Mouse (Mus musculus): ENCODE results near the gene Cd19. TPM values are rescaled to one million over a fixed set of nuclear protein-coding genes. Genes with fewer than 3 reads are reported as not detected.

Cd19 gene
- polyA plus RNA-seq, 1 experiment from 2014 or later: not detected

DNA sequence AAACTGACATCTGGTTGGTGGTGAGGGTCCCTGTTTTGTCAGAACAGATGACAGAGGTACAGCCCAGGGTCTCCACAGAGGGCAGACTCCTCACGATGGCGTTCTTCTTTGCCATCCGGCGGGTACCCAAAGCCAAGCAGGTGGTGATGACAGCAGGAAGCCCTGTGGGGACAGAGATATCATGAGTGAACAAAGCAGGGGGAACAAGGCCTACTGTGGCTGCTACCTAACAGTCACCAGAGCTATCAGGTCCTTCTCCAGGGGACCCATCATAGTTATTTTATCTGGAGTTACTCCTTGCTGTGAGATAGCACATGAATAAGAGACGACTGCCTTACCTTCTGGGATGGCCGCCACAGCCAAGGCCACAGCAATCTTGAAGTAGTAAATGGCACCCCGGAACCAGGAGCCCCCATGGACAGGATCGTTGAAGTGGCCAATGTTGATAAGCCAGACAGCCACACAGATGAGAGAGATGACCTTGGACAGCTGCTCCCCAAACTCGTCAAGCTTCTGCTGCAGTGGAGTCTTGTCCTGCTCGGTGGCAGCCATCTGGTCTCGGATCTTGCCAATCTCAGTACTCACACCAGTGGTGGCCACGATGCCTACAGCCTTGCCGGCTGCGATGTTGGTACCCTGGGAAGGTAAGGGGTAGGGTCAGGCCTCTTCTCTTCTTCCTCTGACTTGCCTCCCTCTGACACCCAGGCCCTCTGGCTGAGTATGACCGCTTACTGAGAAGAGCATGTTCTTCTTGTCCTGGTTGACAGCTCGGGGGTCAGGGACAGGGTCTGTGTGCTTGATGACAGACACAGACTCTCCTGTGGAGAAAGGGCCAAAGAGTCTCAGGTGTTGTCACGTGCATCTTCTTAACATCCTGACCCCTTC is 41.9 kb upstream of the Cd19 start:
- Histone ChIP-seq H3K9me3 (replicated peaks; ENCODE audit: control insufficient read depth, low read length) (no peaks in the 10 kb centered on the region), H3K27ac (ENCODE audit: low read depth, low read length) (no peak overlapping the region), H3K4me1 (ENCODE audit: control insufficient read depth, insufficient read depth, low read length) (no peaks in the 10 kb centered on the region), H3K4me2 (ENCODE audit: low read length) (no peak overlapping the region), H3K27me3 (replicated peaks; ENCODE audit: control insufficient read depth, insufficient read depth, low read length) (no peaks in the 10 kb centered on the region), H3K9ac (ENCODE audit: low read length) (no peak overlapping the region), H3K36me3 (ENCODE audit: control insufficient read depth, insufficient read depth, low read length) (no peaks in the 10 kb centered on the region), H3K4me3 (ENCODE audit: low read depth, low read length) (no peak overlapping the region)
- 89% methylated on average over 17 of the region's 17 CpGs for WGBS
- ATAC-seq (no peak), DNase-seq (ENCODE audit: low spot score) (no peak)

DNA sequence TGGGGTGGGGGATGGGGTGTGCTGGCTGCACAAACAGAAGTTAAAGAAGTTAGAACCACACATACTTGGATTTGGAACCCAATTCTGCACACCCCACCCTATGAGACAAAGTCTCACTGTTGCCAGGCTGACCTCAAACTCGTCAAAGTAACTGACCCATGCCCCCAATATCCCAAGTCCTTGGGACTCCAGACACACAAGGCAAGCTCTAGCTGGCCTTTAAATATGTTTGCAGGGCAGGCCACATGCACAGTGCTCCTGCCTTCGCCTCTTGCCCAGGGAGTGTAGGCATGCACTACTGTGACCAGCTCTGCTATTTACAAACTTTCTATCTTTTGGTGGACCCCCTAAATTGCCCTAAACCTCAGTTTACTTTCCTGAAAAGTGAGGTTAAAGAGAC is 40.6 kb upstream of the Cd19 start:
- no peak overlapping the region for H3K27ac ChIP-seq (ENCODE audit: low read depth, low read length)
- WGBS: 82% methylated on average over 2 of the region's 2 CpGs

GRCm38 (mm10) chr7:126453861-126454260 is 39.2 kb upstream of the Cd19 start:
- Histone ChIP-seq H3K9me3 (replicated peaks; ENCODE audit: control insufficient read depth, low read length) (no peaks in the 10 kb centered on the region), H3K4me2 (ENCODE audit: low read length) (no peak overlapping the region), H3K27me3 (replicated peaks; ENCODE audit: control insufficient read depth, insufficient read depth, low read length) (no peaks in the 10 kb centered on the region), H3K27ac (ENCODE audit: low read depth, low read length) (no peak overlapping the region), H3K9ac (ENCODE audit: low read length) (no peak overlapping the region), H3K36me3 (ENCODE audit: control insufficient read depth, insufficient read depth, low read length) (no peaks in the 10 kb centered on the region), H3K4me1 (ENCODE audit: control insufficient read depth, insufficient read depth, low read length) (no peaks in the 10 kb centered on the region), H3K4me3 (ENCODE audit: low read depth, low read length) (no peak overlapping the region)
- ATAC-seq: no peak
- DNase-seq (ENCODE audit: low spot score): no peak
- WGBS: 86% methylated on average over 7 of the region's 7 CpGs

More for the DNA sequence above, 40.6 kb upstream of the Cd19 start:
- Histone ChIP-seq H3K27me3 (replicated peaks; ENCODE audit: control insufficient read depth, insufficient read depth, low read length) (no peaks in the 10 kb centered on the region), H3K9me3 (replicated peaks; ENCODE audit: control insufficient read depth, low read length) (no peaks in the 10 kb centered on the region), H3K36me3 (ENCODE audit: control insufficient read depth, insufficient read depth, low read length) (no peaks in the 10 kb centered on the region), H3K4me3 (ENCODE audit: low read depth, low read length) (no peak overlapping the region), H3K4me2 (ENCODE audit: low read length) (no peak overlapping the region), H3K4me1 (ENCODE audit: control insufficient read depth, insufficient read depth, low read length) (no peaks in the 10 kb centered on the region), H3K9ac (ENCODE audit: low read length) (no peak overlapping the region)
- no peak for ATAC-seq
- DNase-seq (ENCODE audit: low spot score): no peak

- Histone ChIP-seq H3K4me3 (ENCODE audit: low read depth, low read length) (no peak overlapping the region), H3K36me3 (ENCODE audit: control insufficient read depth, insufficient read depth, low read length) (0 out of 2 replicates have a peak, but pooled peaks cover 2% of the 10 kb centered on the region), H3K4me2 (ENCODE audit: low read length) (no peak overlapping the region), H3K9me3 (replicated peaks; ENCODE audit: control insufficient read depth, low read length) (no peaks in the 10 kb centered on the region), H3K4me1 (ENCODE audit: control insufficient read depth, insufficient read depth, low read length) (no peaks in the 10 kb centered on the region), H3K9ac (ENCODE audit: low read length) (no peak overlapping the region), H3K27ac (ENCODE audit: low read depth, low read length) (no peak overlapping the region), H3K27me3 (replicated peaks; ENCODE audit: control insufficient read depth, insufficient read depth, low read length) (no peaks in the 10 kb centered on the region)
- no peak for DNase-seq (ENCODE audit: low spot score)
- no peak for ATAC-seq
- 93% methylated on average over 3 of the region's 3 CpGs for WGBS
Observed at GRCm38 (mm10) chr7:126452244-126452643, 37.6 kb upstream of the Cd19 start.

- DNase-seq (ENCODE audit: low spot score) (no peak), ATAC-seq (no peak)
- no peaks in the 10 kb centered on the region for H3K4me1 ChIP-seq (ENCODE audit: control insufficient read depth, insufficient read depth, low read length)
- H3K27ac ChIP-seq (ENCODE audit: low read depth, low read length): no peak overlapping the region
- H3K4me2 ChIP-seq (ENCODE audit: low read length): no peak overlapping the region
- no peak overlapping the region for H3K4me3 ChIP-seq (ENCODE audit: low read depth, low read length)
- no peak overlapping the region for H3K9ac ChIP-seq (ENCODE audit: low read length)
- no peaks in the 10 kb centered on the region for H3K27me3 ChIP-seq (replicated peaks; ENCODE audit: control insufficient read depth, insufficient read depth, low read length)
- H3K9me3 ChIP-seq (replicated peaks; ENCODE audit: control insufficient read depth, low read length): no peaks in the 10 kb centered on the region
- peaks cover 7% of the 10 kb centered on the region; the same call in 1 of the 2 replicates for H3K36me3 ChIP-seq (ENCODE audit: control insufficient read depth, insufficient read depth, low read length)
- 85% methylated on average over 6 of the region's 6 CpGs for WGBS
Observed at GRCm38 (mm10) chr7:126450641-126451040, 36.0 kb upstream of the Cd19 start.

- no peaks in the 10 kb centered on the region for H3K4me1 ChIP-seq (ENCODE audit: control insufficient read depth, insufficient read depth, low read length)
- no peak overlapping the region for H3K4me3 ChIP-seq (ENCODE audit: low read depth, low read length)
- no peak overlapping the region for H3K27ac ChIP-seq (ENCODE audit: low read depth, low read length)
- H3K27me3 ChIP-seq (replicated peaks; ENCODE audit: control insufficient read depth, insufficient read depth, low read length): no peaks in the 10 kb centered on the region
- H3K36me3 ChIP-seq (ENCODE audit: control insufficient read depth, insufficient read depth, low read length): peaks cover 14% of the 10 kb centered on the region
- DNase-seq (ENCODE audit: low spot score) (no peak), ATAC-seq (no peak)
- no peaks in the 10 kb centered on the region for H3K9me3 ChIP-seq (replicated peaks; ENCODE audit: control insufficient read depth, low read length)
- WGBS: 94% methylated on average over 18 of the region's 18 CpGs
- H3K9ac ChIP-seq (ENCODE audit: low read length): no peak overlapping the region
- H3K4me2 ChIP-seq (ENCODE audit: low read length): no peak overlapping the region
Observed at GRCm38 (mm10) chr7:126449991-126450390, 35.3 kb upstream of the Cd19 start.

GRCm38 (mm10) chr7:126448481-126448880 is 33.8 kb upstream of the Cd19 start:
- Histone ChIP-seq H3K36me3 (ENCODE audit: control insufficient read depth, insufficient read depth, low read length) (peaks cover 25% of the 10 kb centered on the region), H3K4me3 (ENCODE audit: low read depth, low read length) (no peak overlapping the region), H3K9ac (ENCODE audit: low read length) (no peak overlapping the region), H3K27ac (ENCODE audit: low read depth, low read length) (no peak overlapping the region), H3K9me3 (replicated peaks; ENCODE audit: control insufficient read depth, low read length) (no peaks in the 10 kb centered on the region), H3K27me3 (replicated peaks; ENCODE audit: control insufficient read depth, insufficient read depth, low read length) (no peaks in the 10 kb centered on the region), H3K4me2 (ENCODE audit: low read length) (no peak overlapping the region), H3K4me1 (ENCODE audit: control insufficient read depth, insufficient read depth, low read length) (no peaks in the 10 kb centered on the region)
- no peak for DNase-seq (ENCODE audit: low spot score)
- WGBS: 92% methylated on average over 19 of the region's 19 CpGs
- no peak for ATAC-seq

GRCm38 (mm10) chr7:126446217-126446616 is 31.5 kb upstream of the Cd19 start:
- no peak for ATAC-seq

DNA sequence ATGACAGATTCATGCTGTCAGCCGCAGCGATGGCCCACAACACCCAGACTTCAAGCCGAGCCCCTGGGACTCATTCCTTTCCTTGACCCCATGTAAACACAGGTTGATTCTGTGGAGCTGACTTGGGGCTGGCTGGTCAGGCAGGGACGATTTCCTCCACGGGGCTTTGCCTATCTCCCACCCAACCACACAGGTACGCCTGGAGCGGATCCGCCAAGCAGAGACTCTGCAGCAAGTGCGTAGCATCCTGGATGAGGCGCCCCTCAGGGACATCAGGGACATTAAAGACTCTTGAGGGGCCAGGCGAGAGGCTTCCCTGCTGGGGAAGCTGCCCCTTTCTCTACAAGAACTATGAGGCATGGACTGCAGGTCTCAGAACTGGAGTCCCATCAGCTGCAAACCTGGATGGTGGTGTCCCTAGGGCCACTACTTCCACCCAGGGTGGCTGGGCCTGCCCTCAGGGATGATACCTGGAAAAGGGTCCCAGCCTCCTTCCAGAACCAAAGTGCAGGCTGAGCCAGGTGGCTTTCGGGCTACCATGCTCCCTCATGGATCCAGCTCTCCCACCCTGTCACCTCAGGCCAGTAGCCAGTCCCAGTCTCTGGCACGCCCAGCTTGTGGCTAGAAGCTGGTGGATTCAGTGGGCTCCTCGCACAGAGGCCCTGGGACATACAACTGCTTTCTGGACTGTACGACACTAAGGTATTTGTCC is 30.6 kb upstream of the Cd19 start:
- ATAC-seq (no peak), DNase-seq (ENCODE audit: low spot score) (no peak)
- Histone ChIP-seq H3K36me3 (ENCODE audit: control insufficient read depth, insufficient read depth, low read length) (peaks cover 36% of the 10 kb centered on the region), H3K4me1 (ENCODE audit: control insufficient read depth, insufficient read depth, low read length) (no peaks in the 10 kb centered on the region), H3K27ac (ENCODE audit: low read depth, low read length) (no peak overlapping the region), H3K9ac (ENCODE audit: low read length) (no peak overlapping the region), H3K4me2 (ENCODE audit: low read length) (no peak overlapping the region), H3K9me3 (replicated peaks; ENCODE audit: control insufficient read depth, low read length) (no peaks in the 10 kb centered on the region), H3K4me3 (ENCODE audit: low read depth, low read length) (no peak overlapping the region), H3K27me3 (replicated peaks; ENCODE audit: control insufficient read depth, insufficient read depth, low read length) (no peaks in the 10 kb centered on the region)
- WGBS: 93% methylated on average over 15 of the region's 15 CpGs

More at GRCm38 (mm10) chr7:126446217-126446616, 31.5 kb upstream of the Cd19 start:
- Histone ChIP-seq H3K36me3 (ENCODE audit: control insufficient read depth, insufficient read depth, low read length) (peaks cover 36% of the 10 kb centered on the region), H3K4me1 (ENCODE audit: control insufficient read depth, insufficient read depth, low read length) (no peaks in the 10 kb centered on the region), H3K9ac (ENCODE audit: low read length) (no peak overlapping the region), H3K27me3 (replicated peaks; ENCODE audit: control insufficient read depth, insufficient read depth, low read length) (no peaks in the 10 kb centered on the region), H3K9me3 (replicated peaks; ENCODE audit: control insufficient read depth, low read length) (no peaks in the 10 kb centered on the region), H3K4me3 (ENCODE audit: low read depth, low read length) (no peak overlapping the region), H3K27ac (ENCODE audit: low read depth, low read length) (no peak overlapping the region), H3K4me2 (ENCODE audit: low read length) (no peak overlapping the region)
- no peak for DNase-seq (ENCODE audit: low spot score)
- 93% methylated on average over 21 of the region's 21 CpGs for WGBS
